Mouse (Mus musculus): ENCODE data around the gene Gm4981.
"Not testable (repeated sequence)": the region's sequence is repeated elsewhere in the genome, so short reads cannot be mapped to it uniquely, and the experiment has no call there.

DNA sequence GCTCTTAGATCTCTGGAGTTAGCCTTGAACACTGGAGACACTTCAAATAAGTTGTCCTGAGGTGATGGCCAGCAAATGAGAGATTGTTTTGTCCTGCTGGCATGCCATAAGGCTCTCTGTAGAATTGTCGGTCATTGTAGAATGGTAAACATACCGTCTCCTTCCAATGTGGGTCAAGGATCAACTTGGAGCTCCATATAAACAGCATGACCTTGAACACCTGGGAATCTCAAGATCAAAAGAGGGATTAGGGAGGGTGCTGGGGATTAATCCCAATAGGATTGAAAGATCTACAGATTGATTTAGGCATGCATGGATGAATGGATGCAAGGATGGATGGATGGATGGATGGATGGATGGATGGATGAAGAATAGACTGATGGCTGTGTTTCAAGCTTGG is 14.9 kb downstream of the Gm4981 start:
- TF ChIP-seq GATA1 (IDR thresholded peaks at IDR 0.05; ENCODE audit: borderline replicate concordance, low read length); FLI1 (IDR thresholded peaks at IDR 0.05; ENCODE audit: low read length): not testable (repeated sequence)
